Mouse (Mus musculus) intestine, embryonic 15.5 days (tissue): Measurements from ENCODE around the gene Evi2b. TPM values are rescaled to one million over a fixed set of nuclear protein-coding genes. Genes with fewer than 3 reads are reported as not detected.

ENCODE experiments used
- ATAC-seq: fragments of 200-750 bp; cut with Nextera tagmentation; 2 replicates; pipeline ENCODE4 v1.8.0; 2017; ENCODE audit warnings: moderate TSS enrichment, moderate library complexity
- H3K27ac ChIP-seq: fragments of 300-500 bp; sonication (generic); 2 replicates; pipeline ENCODE4 v1.5.1; 2015; ENCODE audit warnings: mild to moderate bottlenecking, inconsistent platforms
- H3K27me3 ChIP-seq: fragments of 300-500 bp; sonication (generic); replicated peaks from 2 replicates; pipeline ENCODE4 v1.6.1; 2015; ENCODE audit warnings: inconsistent platforms
- H3K36me3 ChIP-seq: fragments of 300-500 bp; sonication (generic); 2 replicates; pipeline ENCODE4 v1.6.1; 2015; ENCODE audit warnings: inconsistent platforms
- H3K4me1 ChIP-seq: fragments of 300-500 bp; sonication (generic); replicated peaks from 2 replicates; pipeline ENCODE4 v1.6.1; 2015; ENCODE audit warnings: inconsistent platforms
- H3K4me2 ChIP-seq: fragments of 300-500 bp; sonication (generic); replicated peaks from 2 replicates; pipeline ENCODE4 v1.6.1; 2015; ENCODE audit warnings: mild to moderate bottlenecking, inconsistent platforms
- H3K4me3 ChIP-seq: fragments of 300-500 bp; sonication (generic); replicated peaks from 2 replicates; pipeline ENCODE4 v1.5.1; 2015; ENCODE audit warnings: inconsistent platforms
- H3K9ac ChIP-seq: fragments of 300-500 bp; sonication (generic); 2 replicates; pipeline ENCODE4 v1.6.1; 2015; ENCODE audit warnings: inconsistent platforms
- H3K9me3 ChIP-seq: fragments of 300-500 bp; sonication (generic); 2 replicates; pipeline ENCODE4 v1.6.1; 2016; ENCODE audit warnings: inconsistent platforms
- WGBS: fragments of 180-500 bp; shearing (Covaris S2); methylation state at CpG from one replicate; pipeline ENCODE4 v1.1.7; 2015; 5-methylcytosine and 5-hydroxymethylcytosine counted together
- polyA plus RNA-seq: library from polyadenylated mRNA; unstranded; fragments of >200 nt; fragmentation: Nextera tagmentation; extraction: Ambion mirVana; gene quantifications from 2 replicates; pipeline ENCODE4 v1.2.1, GENCODE M21; 2015

Gene Evi2b
- polyA plus RNA-seq, 1 experiment from 2014 or later: 1.2 TPM

DNA sequence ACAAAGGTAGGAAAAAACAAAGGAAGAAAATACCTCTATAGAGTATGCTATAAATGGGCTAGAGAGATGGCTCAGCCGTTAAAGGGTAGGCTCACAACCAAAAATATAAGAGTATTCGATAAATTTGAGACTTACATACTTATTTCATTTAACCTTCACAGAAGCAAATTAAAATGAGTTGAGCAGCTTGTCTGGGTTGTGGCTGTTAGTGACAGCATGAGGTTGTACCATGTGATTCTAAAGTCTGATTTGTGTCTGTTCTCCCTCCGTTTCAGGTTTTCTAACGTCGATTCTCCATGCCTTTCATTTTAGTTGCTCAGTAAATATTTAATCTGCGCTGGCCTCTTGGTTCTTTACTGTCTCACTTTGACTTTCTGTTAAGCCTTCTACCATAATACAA, 4.3 kb downstream of the Evi2b start:
- no peaks in the 10 kb centered on the region for H3K4me1 ChIP-seq
- no peak overlapping the region for H3K27ac ChIP-seq
- no peak overlapping the region for H3K4me3 ChIP-seq
- no peaks in the 10 kb centered on the region for H3K27me3 ChIP-seq
- no peak overlapping the region for H3K4me2 ChIP-seq
- no peaks in the 10 kb centered on the region for H3K36me3 ChIP-seq
- no peaks in the 10 kb centered on the region for H3K9me3 ChIP-seq
- no peak for ATAC-seq
- WGBS: 73% methylated on average over 6 of the region's 6 CpGs
- H3K9ac ChIP-seq: no peak overlapping the region

DNA sequence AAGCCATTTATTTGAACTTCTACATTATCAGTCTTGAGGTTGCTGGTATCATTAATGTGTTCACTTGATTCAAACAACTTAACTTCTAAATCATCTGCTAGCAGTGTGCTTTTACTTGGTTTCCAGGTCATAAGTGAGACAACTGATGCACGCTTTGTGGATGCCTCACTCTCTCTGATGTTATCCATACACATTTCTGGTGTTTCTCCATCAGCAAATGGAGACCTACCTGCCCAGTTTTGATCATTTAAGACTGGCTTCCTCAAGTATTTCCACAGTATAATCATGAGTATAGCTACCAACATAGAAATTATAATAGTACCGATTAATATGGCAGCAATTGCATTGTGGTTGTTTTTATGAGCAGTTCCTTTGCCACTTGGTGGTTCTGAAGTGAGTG, 7.8 kb downstream of the Evi2b start:
- Histone ChIP-seq H3K9ac (no peak overlapping the region), H3K36me3 (no peaks in the 10 kb centered on the region), H3K4me3 (no peak overlapping the region), H3K27ac (no peak overlapping the region), H3K4me2 (no peak overlapping the region), H3K9me3 (no peaks in the 10 kb centered on the region), H3K4me1 (no peaks in the 10 kb centered on the region), H3K27me3 (no peaks in the 10 kb centered on the region)
- 95% methylated on average over 2 of the region's 2 CpGs for WGBS
- no peak for ATAC-seq

DNA sequence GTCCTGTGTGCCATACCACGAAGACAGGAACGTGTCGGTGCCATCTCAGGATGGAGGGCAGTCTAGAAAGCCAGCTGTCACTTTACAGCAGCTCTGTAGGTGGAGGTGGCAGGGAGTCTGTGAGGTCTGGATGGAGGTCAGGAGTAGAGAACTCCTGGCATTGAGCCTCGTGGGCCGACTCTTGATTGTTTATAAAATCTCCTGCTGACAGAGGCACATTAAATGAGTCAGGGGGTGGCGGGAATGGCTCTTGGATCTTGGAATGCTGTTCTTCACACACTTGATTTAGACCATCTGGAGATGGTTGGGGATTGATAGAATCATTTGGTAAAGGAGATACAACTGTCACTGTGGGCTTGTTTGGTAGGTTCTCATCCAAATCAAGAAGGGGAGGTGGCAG, 8.2 kb downstream of the Evi2b start:
- no peak for ATAC-seq
- Histone ChIP-seq H3K27ac (no peak overlapping the region), H3K4me3 (no peak overlapping the region), H3K9ac (no peak overlapping the region), H3K4me1 (no peaks in the 10 kb centered on the region), H3K9me3 (no peaks in the 10 kb centered on the region), H3K27me3 (no peaks in the 10 kb centered on the region), H3K36me3 (no peaks in the 10 kb centered on the region), H3K4me2 (no peak overlapping the region)
- 70% methylated on average over 6 of the region's 6 CpGs for WGBS

DNA sequence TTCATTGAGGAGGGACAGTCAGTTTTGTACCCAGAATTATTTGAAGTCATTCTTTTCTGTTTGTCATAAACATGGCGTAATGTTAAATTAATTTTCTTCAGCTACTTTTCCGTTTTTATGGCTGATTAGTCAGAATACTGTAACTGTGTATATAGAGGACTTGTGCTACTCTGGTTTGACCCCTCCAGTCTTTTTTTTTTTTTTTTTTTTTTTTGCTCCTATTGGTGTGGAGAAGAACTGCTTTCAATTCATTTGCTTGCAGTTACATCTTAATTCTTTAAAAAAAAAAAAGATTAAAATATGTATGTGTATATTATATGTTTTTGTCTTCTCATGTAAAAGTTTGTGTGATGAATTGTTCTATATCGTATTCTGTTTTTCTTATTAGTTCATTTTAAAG, 11.6 kb downstream of the Evi2b start:
- Histone ChIP-seq H3K9ac (no peak overlapping the region), H3K36me3 (0 out of 2 replicates have a peak, but pooled peaks cover 2% of the 10 kb centered on the region), H3K4me1 (no peaks in the 10 kb centered on the region), H3K4me2 (no peak overlapping the region), H3K9me3 (no peaks in the 10 kb centered on the region), H3K4me3 (no peak overlapping the region), H3K27ac (no peak overlapping the region), H3K27me3 (no peaks in the 10 kb centered on the region)
- 87% methylated on average over 3 of the region's 3 CpGs for WGBS
- ATAC-seq: no peak

DNA sequence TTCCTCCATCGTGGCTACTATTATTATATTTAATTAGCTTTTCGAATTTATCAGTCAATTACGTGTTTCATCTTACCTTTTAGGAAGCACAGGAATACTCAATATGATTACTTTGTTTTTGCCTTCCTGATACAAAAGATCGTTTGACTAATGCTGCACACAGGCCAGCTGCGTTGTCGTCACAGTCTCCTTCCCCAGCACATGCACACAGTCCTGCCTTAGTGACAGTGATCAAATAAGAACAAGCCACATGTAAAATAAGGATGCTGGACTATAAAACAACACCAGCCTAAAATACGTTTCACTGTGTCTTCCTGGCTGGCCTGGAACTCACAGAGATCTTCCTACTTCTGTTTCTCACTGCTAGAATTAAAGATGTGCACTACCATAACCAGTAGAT, 19.1 kb downstream of the Evi2b start:
- no peak for ATAC-seq
- Histone ChIP-seq H3K9me3 (no peaks in the 10 kb centered on the region), H3K4me2 (no peak overlapping the region), H3K9ac (no peak overlapping the region), H3K36me3 (no peaks in the 10 kb centered on the region), H3K27me3 (no peaks in the 10 kb centered on the region), H3K4me3 (no peak overlapping the region), H3K27ac (no peak overlapping the region), H3K4me1 (no peaks in the 10 kb centered on the region)
- WGBS: 86% methylated on average over 7 of the region's 7 CpGs

DNA sequence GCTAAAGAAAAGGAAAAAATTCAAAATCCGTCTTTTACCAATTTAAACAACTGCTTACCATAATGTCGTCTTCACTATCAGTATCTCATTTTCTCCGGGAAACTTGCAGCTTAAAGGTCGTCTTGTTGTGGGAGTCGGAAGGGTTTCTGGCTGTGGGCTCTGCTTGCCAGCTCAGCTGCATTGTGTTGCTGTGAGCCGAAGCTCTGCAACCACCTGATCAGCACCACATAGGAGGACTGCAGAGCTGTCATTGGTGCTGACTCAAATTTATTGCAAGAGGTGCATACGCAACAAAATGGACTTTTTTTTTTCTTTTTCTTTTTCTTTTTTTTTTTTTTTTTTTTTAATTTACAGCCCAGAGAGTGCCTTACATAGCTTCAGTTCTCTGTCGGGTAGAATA, 19.7 kb downstream of the Evi2b start, which contains the start of gene Omg:
TSS of gene Omg (minus strand) at position 240 of the 400 bp plus-strand sequence.
- Histone ChIP-seq H3K4me2 (no peak within 1 kb of the TSS), H3K4me1 (no peaks in the 10 kb centered on the region), H3K9ac (no peak within 1 kb of the TSS), H3K27ac (no peak within 1 kb of the TSS), H3K36me3 (no peaks in the 10 kb centered on the region), H3K4me3 (no peak within 1 kb of the TSS), H3K27me3 (no peaks in the 10 kb centered on the region), H3K9me3 (no peaks in the 10 kb centered on the region)
- ATAC-seq: no peak
- WGBS: 55% methylated on average over 8 of the region's 8 CpGs

DNA sequence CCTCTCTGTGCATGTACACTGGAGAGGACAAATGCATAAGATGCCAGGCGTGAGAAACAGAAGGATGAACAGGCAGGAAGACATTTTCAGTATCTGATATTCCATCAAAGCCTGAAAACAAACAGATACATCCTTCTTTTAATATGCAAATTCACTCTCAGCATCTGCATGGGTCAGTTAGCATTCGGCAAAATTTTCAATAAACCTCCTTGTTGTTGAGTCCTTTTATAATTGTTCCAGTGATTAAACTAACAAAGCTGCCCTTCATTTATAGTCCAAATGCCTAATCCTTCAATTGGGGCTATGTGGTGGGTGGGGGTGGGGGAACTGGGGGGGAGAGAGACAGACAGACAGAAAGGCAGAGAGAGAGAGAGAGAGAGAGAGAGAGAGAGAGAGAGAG, 20.6 kb downstream of the Evi2b start:
- no peaks in the 10 kb centered on the region for H3K4me1 ChIP-seq
- 80% methylated on average over 2 of the region's 2 CpGs for WGBS
- H3K27ac ChIP-seq: no peak overlapping the region
- H3K4me2 ChIP-seq: no peak overlapping the region
- no peak overlapping the region for H3K9ac ChIP-seq
- ATAC-seq: no peak
- H3K36me3 ChIP-seq: no peaks in the 10 kb centered on the region
- no peaks in the 10 kb centered on the region for H3K27me3 ChIP-seq
- H3K9me3 ChIP-seq: no peaks in the 10 kb centered on the region
- no peak overlapping the region for H3K4me3 ChIP-seq

DNA sequence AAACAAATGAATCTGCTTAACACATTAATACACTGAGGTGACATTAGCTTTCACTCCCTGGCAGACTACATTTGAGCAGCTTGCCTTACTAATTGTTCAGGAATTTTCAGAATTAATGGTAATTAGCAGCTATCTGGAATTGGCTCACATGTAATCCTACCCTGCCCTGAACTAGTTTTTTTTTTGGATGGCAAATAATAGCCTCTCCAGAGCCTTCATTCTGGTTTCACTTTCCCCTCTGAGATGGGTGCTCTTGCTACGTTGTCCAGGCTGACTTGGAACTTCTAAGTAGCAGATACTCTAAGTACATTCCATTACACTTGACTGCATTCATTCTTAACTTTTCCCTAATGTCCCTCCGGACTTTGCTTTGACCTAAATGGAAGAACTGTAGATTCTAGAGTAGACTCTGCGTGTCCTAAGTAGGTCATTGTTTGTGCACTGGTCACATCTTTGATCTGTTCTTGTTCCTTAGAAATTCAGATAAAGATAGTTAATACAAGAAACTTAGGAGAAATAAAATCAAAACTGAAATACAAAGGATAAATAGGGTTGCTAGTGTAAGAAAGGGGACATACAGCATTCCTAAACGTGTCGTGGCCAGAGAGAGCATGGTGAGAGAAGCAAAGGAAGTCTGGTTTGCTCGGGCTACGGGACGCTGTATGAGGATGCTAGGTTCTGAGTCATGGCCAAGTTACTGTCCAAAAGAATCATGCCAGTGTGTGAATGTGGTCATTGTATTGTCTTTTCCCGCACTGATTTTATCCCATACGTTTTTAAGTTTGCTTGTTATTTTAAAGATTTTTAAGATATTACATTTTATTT, 28.4 kb downstream of the Evi2b start:
- Histone ChIP-seq H3K9me3 (no peaks in the 10 kb centered on the region), H3K4me2 (no peak overlapping the region), H3K36me3 (no peaks in the 10 kb centered on the region), H3K27ac (no peak overlapping the region), H3K4me1 (no peaks in the 10 kb centered on the region), H3K9ac (no peak overlapping the region), H3K27me3 (no peaks in the 10 kb centered on the region), H3K4me3 (no peak overlapping the region)
- no peak for ATAC-seq
- 84% methylated on average over 10 of the region's 10 CpGs for WGBS

DNA sequence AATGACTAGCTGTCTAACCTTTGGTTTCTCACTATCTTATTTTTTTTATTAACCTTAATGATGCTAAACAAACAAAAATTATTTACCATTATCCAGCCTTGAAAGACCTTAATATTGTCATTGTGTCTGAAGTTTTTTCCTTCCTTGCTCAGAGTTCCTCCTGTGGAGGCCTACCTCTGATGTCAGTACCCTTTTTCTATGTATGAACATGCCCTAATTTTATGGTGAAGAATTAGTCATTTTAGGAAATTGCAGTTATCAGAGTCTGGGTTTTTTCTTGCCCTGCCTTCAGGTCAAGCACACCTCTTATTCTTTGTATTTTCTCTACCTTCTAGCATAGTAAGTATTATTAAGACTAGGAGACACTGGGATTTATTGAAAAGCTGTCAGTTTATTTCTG, 38.8 kb downstream of the Evi2b start:
- no peak for ATAC-seq
- Histone ChIP-seq H3K9me3 (no peaks in the 10 kb centered on the region), H3K9ac (no peak overlapping the region), H3K36me3 (0 out of 2 replicates have a peak, but pooled peaks cover 5% of the 10 kb centered on the region), H3K4me3 (no peak overlapping the region), H3K4me1 (no peaks in the 10 kb centered on the region), H3K4me2 (no peak overlapping the region), H3K27ac (no peak overlapping the region), H3K27me3 (no peaks in the 10 kb centered on the region)

DNA sequence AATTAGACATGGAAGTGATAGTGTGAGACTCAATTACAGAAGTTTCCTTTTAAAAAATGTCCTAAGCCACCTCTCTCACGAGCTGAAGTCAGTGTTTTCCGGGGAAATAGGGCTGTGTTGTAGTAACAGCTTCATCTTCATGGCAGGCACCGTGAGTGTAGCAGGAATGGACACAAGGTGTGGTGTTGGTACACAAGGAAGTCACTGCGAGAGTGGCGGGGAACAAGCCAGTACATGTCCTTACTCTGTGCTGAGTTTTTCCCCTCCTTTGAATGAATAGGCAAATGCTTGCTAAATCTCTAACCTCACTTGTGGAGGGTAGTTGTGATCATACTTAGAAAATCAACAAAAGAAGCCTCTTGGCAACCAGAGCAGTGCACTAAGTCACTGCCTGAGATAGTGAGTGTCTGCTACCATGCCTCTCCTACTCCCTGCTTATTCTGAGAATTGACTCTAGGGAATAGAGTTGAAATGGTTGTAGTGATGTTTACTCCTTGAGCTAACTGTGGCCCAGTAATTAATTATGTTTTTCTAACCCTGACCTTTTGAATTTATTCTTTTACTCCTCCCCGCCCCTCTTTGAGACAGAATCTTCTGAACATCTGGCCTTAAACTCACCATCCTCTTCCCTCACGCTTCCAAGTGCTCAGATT, 39.6 kb downstream of the Evi2b start:
- 0 out of 2 replicates have a peak overlapping the region, but pooled peaks have one; percentile 23 for H3K27ac ChIP-seq
- H3K36me3 ChIP-seq: 0 out of 2 replicates have a peak, but pooled peaks cover 8% of the 10 kb centered on the region

DNA sequence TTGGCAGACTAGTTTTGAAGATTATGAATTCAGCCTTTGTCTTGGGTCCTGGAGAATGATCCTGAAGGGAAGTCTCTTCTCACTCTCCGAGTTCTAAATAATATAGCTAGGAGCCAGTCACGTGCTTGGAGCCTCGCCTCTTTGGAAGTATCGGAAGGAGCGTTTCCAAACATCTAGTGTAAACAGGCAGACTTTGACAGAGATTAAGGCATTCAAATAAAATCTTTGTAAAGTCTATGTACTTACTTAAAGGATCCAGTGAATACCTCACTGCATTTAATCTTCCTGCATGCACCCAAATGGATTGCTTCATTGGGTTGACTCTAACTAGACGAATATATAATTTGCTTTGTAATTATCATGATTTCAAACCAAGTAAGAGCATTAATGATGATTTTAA, 40.2 kb downstream of the Evi2b start:
- 53% methylated on average over 6 of the region's 6 CpGs for WGBS
- no peak for ATAC-seq
- Histone ChIP-seq H3K4me3 (no peak overlapping the region), H3K9ac (no peak overlapping the region), H3K4me1 (no peaks in the 10 kb centered on the region), H3K9me3 (no peaks in the 10 kb centered on the region), H3K36me3 (peaks cover 8% of the 10 kb centered on the region; the same call in 1 of the 2 replicates), H3K4me2 (no peak overlapping the region), H3K27ac (no peak overlapping the region), H3K27me3 (no peaks in the 10 kb centered on the region)

More for the DNA sequence above, 39.6 kb downstream of the Evi2b start:
- ATAC-seq: no peak; the same call in 1 of the 2 replicates
- Histone ChIP-seq H3K27me3 (no peaks in the 10 kb centered on the region), H3K9me3 (no peaks in the 10 kb centered on the region), H3K4me1 (no peaks in the 10 kb centered on the region), H3K4me3 (no peak overlapping the region), H3K4me2 (no peak overlapping the region), H3K9ac (no peak overlapping the region)
- WGBS: 67% methylated on average over 7 of the region's 7 CpGs

DNA sequence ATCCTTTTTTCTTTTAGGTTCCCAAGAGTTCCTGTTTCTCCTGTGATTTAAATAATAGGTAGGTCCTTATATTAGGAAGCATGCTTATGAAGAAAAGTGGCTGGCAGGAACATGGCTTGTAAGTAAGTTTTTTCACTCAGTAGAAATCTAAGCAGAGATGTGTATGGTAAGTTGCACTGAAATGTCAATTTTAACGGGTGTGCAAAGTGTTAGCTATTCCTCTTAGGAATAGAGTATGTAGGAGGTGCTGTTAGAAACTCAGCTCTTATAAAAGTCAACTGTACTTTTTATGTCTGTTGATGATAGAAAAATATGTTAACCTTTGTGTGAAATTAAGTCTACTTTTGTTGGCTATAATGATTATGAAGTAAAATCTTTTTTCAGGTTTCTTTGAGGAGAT, 55.5 kb downstream of the Evi2b start:
- ATAC-seq: no peak
- Histone ChIP-seq H3K4me1 (no peaks in the 10 kb centered on the region), H3K9ac (no peak overlapping the region), H3K27ac (no peak overlapping the region), H3K36me3 (peaks cover 3% of the 10 kb centered on the region; the same call in 1 of the 2 replicates), H3K9me3 (no peaks in the 10 kb centered on the region), H3K27me3 (no peaks in the 10 kb centered on the region), H3K4me3 (no peak overlapping the region), H3K4me2 (no peak overlapping the region)
- WGBS: 71% methylated on average over 1 of the region's 1 CpGs
